Comparison of ENCODE assay signal across 32 mouse cellular contexts in the genomic region with DNA sequence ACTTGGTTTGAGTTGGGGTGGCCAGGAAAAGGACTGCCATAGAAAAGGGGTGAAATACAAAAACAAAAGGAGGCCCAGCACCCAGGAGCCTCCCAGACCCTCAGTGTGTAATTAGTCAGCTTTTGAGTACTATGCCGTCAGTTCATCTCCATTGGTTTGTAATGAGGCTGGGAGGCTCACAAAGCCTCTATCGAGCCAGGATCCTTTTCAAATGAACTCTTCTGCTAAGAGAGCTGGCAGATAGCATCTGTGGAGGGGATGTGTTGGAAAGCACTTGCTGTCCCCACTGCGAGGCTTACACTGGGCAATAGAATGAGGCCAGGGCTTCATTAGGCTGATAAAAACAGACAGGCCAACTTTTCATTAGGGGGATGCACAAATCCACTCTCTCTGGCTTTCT.
DNase-seq lines count a peak whose midpoint lies in the region; ATAC-seq and TF ChIP-seq lines count a peak whose summit lies in the region.
"Had no signal": no experiment of that assay in that cellular context is flagged by ENCODE, and none has a peak within 500 bp of the region (broad histone marks: within the 10 kb centered on the region; RNA-seq: fewer than 3 reads in every experiment).

No protein-coding gene starts in this region.

- WGBS in heart, embryonic 10.5 days = 59% methylated on average over 3 of the region's 3 CpGs
- WGBS in midbrain, postnatal 0 days = 47% methylated on average over 3 of the region's 3 CpGs
- 57% methylated on average over 3 of the region's 3 CpGs for WGBS in midbrain, embryonic 10.5 days
- 7% methylated on average over 3 of the region's 3 CpGs for WGBS in forebrain, embryonic 13.5 days
- WGBS in intestine, embryonic 16.5 days = 70% methylated on average over 3 of the region's 3 CpGs
- WGBS in liver, embryonic 11.5 days = 70% methylated on average over 3 of the region's 3 CpGs

- no peak for TF ChIP-seq CTCF in midbrain, postnatal 0 days (IDR thresholded peaks at IDR 0.05)

- no peaks in the 10 kb centered on the region for H3K4me1 ChIP-seq in heart, embryonic 10.5 days
- H3K4me1 ChIP-seq in midbrain, postnatal 0 days (ENCODE audit: insufficient read depth, low read length) = no peaks in the 10 kb centered on the region
- H3K4me1 ChIP-seq in midbrain, embryonic 10.5 days = no peaks in the 10 kb centered on the region
- peaks cover 7% of the 10 kb centered on the region; the same call in 1 of the 2 replicates for H3K4me1 ChIP-seq in forebrain, embryonic 13.5 days
- no peaks in the 10 kb centered on the region for H3K4me1 ChIP-seq in intestine, embryonic 16.5 days (ENCODE audit: control insufficient read depth, insufficient read depth, low read length)
- H3K4me1 ChIP-seq in liver, embryonic 11.5 days (replicated peaks; ENCODE audit: control insufficient read depth, insufficient read depth, low read length) = no peaks in the 10 kb centered on the region
- H3K4me1 ChIP-seq: embryonic facial prominence, embryonic 13.5 days; hindbrain, embryonic 12.5 days; limb, embryonic 10.5 days; limb, embryonic 15.5 days; neural tube, embryonic 12.5 days had no signal

- no peak overlapping the region for H3K27ac ChIP-seq in heart, embryonic 10.5 days
- no peak overlapping the region for H3K27ac ChIP-seq in midbrain, postnatal 0 days (ENCODE audit: low read depth, low read length)
- no peak overlapping the region for H3K27ac ChIP-seq in midbrain, embryonic 10.5 days (replicated peaks)
- peak overlapping the region; percentile 36 for H3K27ac ChIP-seq in forebrain, embryonic 13.5 days
- no peak overlapping the region for H3K27ac ChIP-seq in intestine, embryonic 16.5 days (ENCODE audit: low read length)
- H3K27ac ChIP-seq in liver, embryonic 11.5 days (ENCODE audit: low read depth, low read length) = no peak overlapping the region
- H3K27ac ChIP-seq: embryonic facial prominence, embryonic 13.5 days; hindbrain, embryonic 12.5 days; limb, embryonic 10.5 days; limb, embryonic 15.5 days; liver, embryonic 14.5 days; macrophage; neural tube, embryonic 12.5 days; stomach, postnatal 0 days had no signal

- no peak overlapping the region for H3K4me2 ChIP-seq in midbrain, postnatal 0 days (ENCODE audit: low read depth, low read length, poor library complexity, severe bottlenecking)
- H3K4me2 ChIP-seq in forebrain, embryonic 13.5 days = no peak overlapping the region
- no peak overlapping the region for H3K4me2 ChIP-seq in intestine, embryonic 16.5 days (ENCODE audit: low read depth, low read length)
- H3K4me2 ChIP-seq in liver, embryonic 11.5 days = no peak overlapping the region
- H3K4me2 ChIP-seq: embryonic facial prominence, embryonic 13.5 days; heart, embryonic 11.5 days; hindbrain, embryonic 12.5 days; limb, embryonic 15.5 days; neural tube, embryonic 12.5 days had no signal

- DNase-seq in heart, adult 11 months = peak; percentile 39
- no peak for DNase-seq in heart, embryonic 10.5 days (ENCODE audit: low spot score)
- peak; percentile 59 for DNase-seq in midbrain, postnatal 0 days (ENCODE audit: low spot score)
- DNase-seq in midbrain, embryonic 10.5 days (ENCODE audit: low spot score) = no peak
- peak; percentile 18 for DNase-seq in retina, embryonic 14.5 days (ENCODE audit: low spot score)
- DNase-seq in liver, embryonic 11.5 days (ENCODE audit: low spot score) = no peak
- DNase-seq: adrenal gland, postnatal 14 days; cerebellum, adult 18-20 months; cerebellum, postnatal 36 days; embryo, embryonic 11 days; gastrocnemius, postnatal 14 days; heart, postnatal 36 days; kidney, adult 2 months; kidney, postnatal 36 days; lung, adult 2 months; lung, postnatal 10 days; thymus, adult 18-20 months; thymus, postnatal 4 days had no signal

- no peak for ATAC-seq in midbrain, postnatal 0 days (ENCODE audit: low FRiP score)
- ATAC-seq in forebrain, embryonic 13.5 days = peak; percentile 88
- ATAC-seq in intestine, embryonic 16.5 days = no peak
- ATAC-seq in liver, embryonic 11.5 days (replicated peaks; ENCODE audit: low FRiP score) = no peak
- ATAC-seq: CD4-positive, CD25-positive, alpha-beta regulatory T cell, adult 4 months; midbrain, embryonic 16.5 days had no signal

- no peak overlapping the region for H3K4me3 ChIP-seq in heart, embryonic 10.5 days
- no peak overlapping the region for H3K4me3 ChIP-seq in midbrain, postnatal 0 days (ENCODE audit: low read depth, low read length)
- H3K4me3 ChIP-seq in midbrain, embryonic 10.5 days = no peak overlapping the region
- no peak overlapping the region for H3K4me3 ChIP-seq in forebrain, embryonic 13.5 days
- H3K4me3 ChIP-seq in intestine, embryonic 16.5 days (ENCODE audit: low read length) = no peak overlapping the region
- no peak overlapping the region for H3K4me3 ChIP-seq in liver, embryonic 11.5 days (ENCODE audit: low read depth, low read length)
- H3K4me3 ChIP-seq: embryonic facial prominence, embryonic 13.5 days; hindbrain, embryonic 12.5 days; limb, embryonic 10.5 days; limb, embryonic 15.5 days; myocyte; neural tube, embryonic 12.5 days had no signal

- no peak overlapping the region for H3K9ac ChIP-seq in midbrain, postnatal 0 days (replicated peaks; ENCODE audit: low read length, poor library complexity, severe bottlenecking)
- H3K9ac ChIP-seq in forebrain, embryonic 13.5 days = no peak overlapping the region
- H3K9ac ChIP-seq in intestine, embryonic 16.5 days (ENCODE audit: low read depth, low read length) = no peak overlapping the region
- no peak overlapping the region for H3K9ac ChIP-seq in liver, embryonic 11.5 days (ENCODE audit: low read depth, low read length)
- H3K9ac ChIP-seq: embryonic facial prominence, embryonic 13.5 days; hindbrain, embryonic 12.5 days; limb, embryonic 15.5 days; liver, embryonic 14.5 days; neural tube, embryonic 12.5 days had no signal

- no peaks in the 10 kb centered on the region for H3K27me3 ChIP-seq in heart, embryonic 10.5 days (ENCODE audit: insufficient read depth, poor library complexity, severe bottlenecking)
- no peaks in the 10 kb centered on the region for H3K27me3 ChIP-seq in midbrain, postnatal 0 days (ENCODE audit: insufficient read depth, low read length)
- no peaks in the 10 kb centered on the region for H3K27me3 ChIP-seq in midbrain, embryonic 10.5 days (ENCODE audit: low read depth, poor library complexity, severe bottlenecking)
- H3K27me3 ChIP-seq in forebrain, embryonic 13.5 days = no peaks in the 10 kb centered on the region
- H3K27me3 ChIP-seq in intestine, embryonic 16.5 days (replicated peaks; ENCODE audit: control insufficient read depth, insufficient read depth, low read length) = no peaks in the 10 kb centered on the region
- no peaks in the 10 kb centered on the region for H3K27me3 ChIP-seq in liver, embryonic 11.5 days (replicated peaks; ENCODE audit: control insufficient read depth, insufficient read depth, low read length)
- H3K27me3 ChIP-seq: embryonic facial prominence, embryonic 13.5 days; hindbrain, embryonic 12.5 days; limb, embryonic 15.5 days; neural tube, embryonic 12.5 days had no signal

- no peaks in the 10 kb centered on the region for H3K9me3 ChIP-seq in heart, embryonic 10.5 days
- no peaks in the 10 kb centered on the region for H3K9me3 ChIP-seq in midbrain, postnatal 0 days (ENCODE audit: low read length)
- no peaks in the 10 kb centered on the region for H3K9me3 ChIP-seq in midbrain, embryonic 10.5 days (replicated peaks)
- no peaks in the 10 kb centered on the region for H3K9me3 ChIP-seq in forebrain, embryonic 13.5 days (replicated peaks)
- H3K9me3 ChIP-seq in intestine, embryonic 16.5 days (ENCODE audit: control insufficient read depth, low read length) = no peaks in the 10 kb centered on the region
- no peaks in the 10 kb centered on the region for H3K9me3 ChIP-seq in liver, embryonic 11.5 days (ENCODE audit: control insufficient read depth, low read length)
- H3K9me3 ChIP-seq: embryonic facial prominence, embryonic 13.5 days; hindbrain, embryonic 12.5 days; limb, embryonic 10.5 days; limb, embryonic 15.5 days; neural tube, embryonic 12.5 days had no signal

- H3K36me3 ChIP-seq in heart, embryonic 10.5 days = no peaks in the 10 kb centered on the region
- H3K36me3 ChIP-seq in midbrain, postnatal 0 days (ENCODE audit: insufficient read depth, low read length) = no peaks in the 10 kb centered on the region
- H3K36me3 ChIP-seq in midbrain, embryonic 10.5 days = no peaks in the 10 kb centered on the region
- no peaks in the 10 kb centered on the region for H3K36me3 ChIP-seq in forebrain, embryonic 13.5 days (ENCODE audit: poor library complexity, severe bottlenecking)
- H3K36me3 ChIP-seq in intestine, embryonic 16.5 days (ENCODE audit: control insufficient read depth, insufficient read depth, low read length) = no peaks in the 10 kb centered on the region
- H3K36me3 ChIP-seq in liver, embryonic 11.5 days (ENCODE audit: control insufficient read depth, insufficient read depth, low read length) = no peaks in the 10 kb centered on the region
- H3K36me3 ChIP-seq: embryonic facial prominence, embryonic 13.5 days; hindbrain, embryonic 12.5 days; limb, embryonic 10.5 days; limb, embryonic 15.5 days; neural tube, embryonic 12.5 days had no signal

Comparison
In these comparisons a context has a peak if more than half of its experiments do, and no peak if none do; other contexts are left out.
1. DNase-seq: peak in heart, adult 11 months (single experiment), midbrain, postnatal 0 days (single experiment) and retina, embryonic 14.5 days (single experiment); none in heart, embryonic 10.5 days (single experiment), midbrain, embryonic 10.5 days (single experiment) and liver, embryonic 11.5 days (single experiment).